Mouse (Mus musculus) MEL-GATA-1-ER (cell line): ENCODE results near the gene Ube2e2.
"Not testable (repeated sequence)": the region's sequence is repeated elsewhere in the genome, so short reads cannot be mapped to it uniquely, and the experiment has no call there.

ENCODE experiments used
- DNase-seq: peaks from one replicate; pipeline ENCODE4 v3.0.0-alpha.2; 2012; ENCODE audit warnings: low read depth; ENCODE audit errors: extremely low read depth

Ube2e2 gene

DNA sequence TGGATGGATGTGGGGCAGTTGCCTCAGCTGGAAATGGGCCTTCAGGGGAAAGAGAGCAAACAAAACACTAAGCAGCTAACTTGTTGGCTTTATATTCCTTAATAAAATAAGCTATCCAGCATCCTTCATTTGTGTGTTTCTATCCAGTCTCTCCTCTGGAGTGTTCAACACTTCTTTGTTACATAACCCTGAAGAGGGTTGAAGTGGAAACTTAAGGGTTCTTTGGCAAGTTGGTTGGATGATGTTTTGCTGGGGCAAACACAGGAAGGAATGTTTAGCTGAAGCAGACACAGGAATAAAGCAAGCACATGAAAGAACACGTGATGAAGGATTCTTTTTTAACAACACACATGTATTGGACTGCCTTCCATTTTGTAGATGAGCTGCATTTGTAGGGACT is 256.3 kb downstream of the Ube2e2 start:
- DNase-seq, result no peak

DNA sequence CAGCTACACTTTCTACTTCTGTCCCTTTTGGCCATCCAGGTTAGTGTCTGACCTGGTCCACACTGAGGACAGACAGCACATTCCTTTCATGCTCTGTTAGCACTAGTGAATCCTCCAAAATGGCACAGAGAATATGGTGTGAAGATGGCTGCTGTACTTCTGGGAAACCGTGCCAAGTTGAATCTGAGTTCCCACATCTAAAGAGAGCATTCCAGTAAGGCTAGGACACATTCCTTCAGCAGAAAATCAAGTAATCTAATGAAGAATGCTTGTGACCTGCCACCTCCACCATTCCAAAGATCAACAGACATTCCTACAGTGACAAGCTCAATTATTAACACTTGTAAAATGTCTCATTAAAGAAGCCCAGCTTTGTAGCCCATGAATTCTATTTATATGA is 265.9 kb downstream of the Ube2e2 start:
- DNase-seq, result no peak

DNA sequence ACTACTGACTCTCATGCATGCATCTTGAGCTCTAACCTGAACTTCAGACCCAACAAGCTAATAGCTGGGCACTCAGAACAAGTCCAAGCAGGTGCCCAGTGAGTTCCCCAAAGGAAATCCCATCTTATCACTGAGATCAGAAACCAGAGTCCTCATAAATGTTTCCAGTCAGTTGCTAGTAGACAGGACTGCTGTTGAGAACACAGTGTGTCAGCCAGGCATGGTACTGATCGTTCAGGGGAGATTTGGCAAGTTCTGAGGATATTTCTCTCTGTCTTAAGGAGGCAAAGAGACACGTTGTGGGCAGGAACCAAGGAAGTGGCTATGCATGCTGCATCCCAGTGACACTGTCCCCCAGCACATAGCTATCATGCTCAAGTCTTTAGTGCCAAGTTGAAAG is 275.5 kb downstream of the Ube2e2 start:
- no peak for DNase-seq

DNA sequence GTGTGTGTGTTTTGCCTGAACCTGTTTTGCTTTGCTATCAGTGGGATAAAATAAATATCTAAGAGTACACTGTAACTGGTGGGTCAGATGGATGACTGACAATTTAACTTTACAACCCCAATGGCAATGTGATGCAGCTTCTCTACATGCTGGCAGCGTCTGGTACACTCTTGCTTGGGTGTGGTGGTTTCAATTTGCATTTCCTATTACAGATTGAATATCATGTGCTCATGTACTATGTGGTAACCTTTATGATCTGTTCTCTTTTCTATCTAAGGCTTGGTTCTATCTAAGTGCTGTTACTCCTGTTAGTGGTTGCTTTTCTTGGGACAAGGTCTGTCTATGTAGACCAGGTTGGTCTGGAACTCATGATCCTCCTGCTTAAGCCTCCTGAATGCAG is 292.1 kb downstream of the Ube2e2 start:
- no peak for DNase-seq

DNA sequence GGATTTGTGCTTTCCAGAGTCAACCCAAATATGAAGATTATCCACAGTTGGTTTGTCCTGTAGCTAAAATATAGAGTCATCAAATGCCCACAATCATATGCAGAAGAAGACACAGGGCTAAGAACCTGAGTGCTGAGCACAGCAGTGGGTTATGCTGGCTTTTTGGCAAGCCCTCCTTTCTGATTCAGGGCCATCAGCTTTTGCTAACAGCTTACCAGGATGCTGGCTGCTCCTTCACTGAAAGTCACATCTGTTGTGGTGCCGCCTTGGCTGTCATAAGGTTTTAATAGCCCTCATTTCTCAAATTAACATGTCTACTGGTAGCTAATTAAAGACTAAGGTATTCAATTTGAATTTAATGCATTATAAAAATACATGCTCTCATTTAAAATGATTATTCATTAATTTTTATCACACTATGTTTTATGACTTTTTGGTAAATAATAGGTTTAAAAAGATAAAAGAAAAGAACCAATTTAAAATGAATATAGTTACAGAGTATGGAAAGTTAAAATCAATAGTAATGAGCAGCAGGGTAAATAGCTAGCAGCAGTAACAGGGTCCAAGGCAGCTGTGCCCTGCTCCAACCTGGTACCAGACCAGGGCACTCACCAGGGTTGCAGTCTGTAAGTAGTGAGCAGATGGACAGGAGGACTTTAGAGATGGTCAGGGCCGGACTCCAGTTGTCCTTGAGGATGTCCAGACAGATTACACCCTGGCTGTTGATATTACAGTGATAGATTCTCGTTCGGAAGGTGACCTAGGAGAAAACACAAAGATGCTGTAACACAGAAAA is 307.6 kb downstream of the Ube2e2 start:
- no peak for DNase-seq

DNA sequence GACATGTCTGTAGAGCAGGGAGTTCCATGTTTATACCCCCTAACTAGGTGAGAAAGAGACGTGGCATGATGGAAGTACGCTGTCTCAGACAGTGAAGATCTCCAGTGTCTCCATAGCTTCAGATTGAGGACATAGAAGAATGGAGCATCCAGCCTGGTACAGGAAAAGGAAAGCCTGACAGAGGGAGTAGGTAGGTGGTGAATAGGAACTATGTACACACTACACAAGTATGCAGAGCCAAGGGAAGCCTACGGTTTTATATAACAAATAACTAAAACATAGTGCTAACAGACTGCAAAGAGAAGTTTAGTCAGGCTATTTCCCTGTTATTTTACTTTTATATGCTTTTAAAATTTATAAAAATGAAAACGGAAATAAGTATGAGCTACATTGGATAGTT is 312.3 kb downstream of the Ube2e2 start:
- no peak for DNase-seq

DNA sequence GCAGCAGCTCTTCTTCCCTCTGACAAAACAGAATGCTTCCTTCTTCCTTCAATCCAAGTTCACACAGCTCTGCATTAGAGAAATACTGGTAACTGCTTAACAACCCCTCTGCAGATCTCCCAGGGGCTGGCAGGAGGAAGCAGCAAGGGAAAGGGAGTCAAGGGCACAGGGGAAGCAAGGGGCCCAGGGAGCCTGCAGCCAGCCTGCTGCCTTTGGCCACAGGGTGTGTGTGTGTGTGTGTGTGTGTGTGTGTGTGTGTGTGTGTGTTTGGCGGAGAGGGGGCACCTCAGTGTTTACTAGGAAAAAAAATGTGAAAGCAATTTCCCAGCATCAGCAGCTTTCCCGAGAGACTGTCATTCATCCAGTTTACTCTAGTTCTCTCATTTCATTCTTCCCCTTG is 319.3 kb downstream of the Ube2e2 start:
- DNase-seq, result no peak

DNA sequence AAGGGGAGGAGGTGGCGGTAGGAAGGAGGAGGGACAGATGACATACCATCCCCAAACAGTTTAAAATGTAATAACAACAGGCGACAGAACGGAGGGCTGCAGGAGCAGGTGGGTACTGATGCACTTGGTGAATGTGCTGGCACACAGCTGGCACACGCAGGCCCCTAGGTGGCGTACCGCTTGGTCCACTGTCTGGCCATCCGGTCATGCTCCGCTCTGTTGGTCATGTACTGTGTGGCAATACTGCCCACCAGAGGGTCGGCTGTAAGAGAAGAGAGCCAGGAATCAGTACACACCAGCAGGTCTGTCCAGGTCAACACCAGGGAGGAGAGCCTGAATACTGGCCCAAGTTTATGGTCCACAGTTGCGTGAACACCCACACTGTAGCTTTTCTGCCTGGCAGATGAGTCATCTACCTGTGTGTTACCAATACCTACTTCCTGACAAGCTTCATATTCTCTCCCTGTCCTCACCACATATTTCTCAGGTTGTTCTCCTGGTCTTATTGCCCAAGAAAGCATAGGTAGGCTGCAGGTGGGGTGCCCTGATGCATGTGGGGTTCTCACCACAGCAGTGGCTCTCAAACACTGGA is 319.8 kb downstream of the Ube2e2 start:
- no peak for DNase-seq

DNA sequence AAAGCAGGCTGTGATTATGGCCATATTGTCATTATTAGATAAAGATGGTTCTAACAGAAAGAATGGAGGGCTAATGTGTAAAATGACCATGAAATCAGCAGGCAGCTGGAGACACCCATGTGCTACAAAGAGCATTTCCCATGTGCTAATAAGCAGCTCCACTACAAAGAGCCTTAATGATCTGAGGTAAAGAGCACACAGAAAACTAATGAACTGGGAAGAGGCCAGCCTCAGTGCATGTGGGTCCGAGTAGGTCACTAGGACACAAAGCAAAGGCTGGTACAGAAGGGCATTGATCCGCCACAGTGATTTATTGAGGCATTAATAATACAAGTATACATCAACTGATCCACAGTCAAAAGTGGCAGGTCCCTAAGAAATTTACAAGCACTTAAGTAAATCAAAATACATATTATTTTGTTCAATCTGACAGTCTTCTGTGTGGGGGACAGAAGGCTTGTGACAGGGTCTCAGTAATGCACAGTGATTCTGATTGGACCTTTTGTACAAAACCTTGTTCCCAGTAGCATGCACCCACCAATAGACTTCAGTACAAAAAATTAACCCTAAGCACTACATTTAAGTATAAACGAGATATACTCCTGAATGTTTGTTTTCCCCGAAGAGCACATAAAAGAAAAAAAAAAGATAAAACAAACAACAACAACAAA is 320.6 kb downstream of the Ube2e2 start:
- DNase-seq, result no peak

DNA sequence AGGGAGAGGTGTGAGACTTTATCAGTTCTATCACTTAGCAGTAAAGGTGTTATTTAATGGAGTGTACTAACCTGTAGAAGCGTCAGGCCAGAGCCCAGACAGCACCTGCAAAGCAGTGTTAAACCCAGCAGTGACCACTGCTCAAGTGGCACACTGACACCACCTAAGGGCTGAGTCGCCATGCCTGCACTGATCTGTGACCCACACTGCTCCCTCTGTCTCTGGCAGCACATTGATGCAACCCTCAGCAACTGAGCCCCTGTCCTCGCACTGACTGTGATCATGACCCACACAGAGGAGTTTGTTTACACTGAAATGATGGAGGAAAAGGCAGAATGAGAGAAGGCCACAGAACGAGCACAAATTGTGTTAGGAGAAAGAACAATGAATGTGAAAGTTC is 321.2 kb downstream of the Ube2e2 start:
- DNase-seq, result no peak

DNA sequence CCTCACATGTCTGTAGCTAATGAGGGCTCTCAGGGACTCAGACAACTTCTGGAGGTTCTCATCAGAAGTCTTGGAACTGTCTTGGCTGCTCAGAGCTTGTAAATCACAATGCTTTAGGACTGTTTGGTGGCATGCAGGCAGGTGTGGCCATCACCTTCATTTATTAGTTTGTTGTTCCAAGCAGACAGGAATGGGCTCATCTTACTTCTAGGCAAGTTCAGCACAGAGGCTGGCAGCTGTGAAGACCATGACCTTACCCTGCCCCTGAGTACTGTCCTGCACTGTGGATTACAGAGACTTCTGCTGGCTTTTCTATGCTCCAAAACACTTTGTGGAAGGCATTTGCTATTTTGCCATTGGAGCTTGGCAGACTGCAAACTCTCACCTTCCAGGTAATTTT is 324.5 kb downstream of the Ube2e2 start:
- DNase-seq, result no peak

DNA sequence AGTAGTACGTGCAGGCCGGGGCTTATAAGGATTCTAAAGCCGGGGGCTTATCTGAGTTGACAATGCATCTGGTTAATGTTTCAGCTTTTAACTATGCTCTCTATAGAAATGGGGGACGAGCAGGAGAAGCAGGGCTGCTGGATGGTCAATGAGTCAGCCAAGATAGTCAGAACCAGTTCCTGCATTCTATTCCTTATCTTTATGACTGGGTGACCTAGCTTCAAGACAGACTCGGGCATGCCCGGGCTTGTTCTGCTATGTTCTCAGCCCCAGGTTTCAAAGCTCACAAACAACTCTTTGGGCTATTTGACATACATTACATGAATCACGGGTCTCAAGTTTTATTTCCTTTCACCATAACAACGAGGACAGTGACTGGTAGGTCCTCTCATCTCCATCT is 329.1 kb downstream of the Ube2e2 start:
- DNase-seq, result not testable (repeated sequence)

DNA sequence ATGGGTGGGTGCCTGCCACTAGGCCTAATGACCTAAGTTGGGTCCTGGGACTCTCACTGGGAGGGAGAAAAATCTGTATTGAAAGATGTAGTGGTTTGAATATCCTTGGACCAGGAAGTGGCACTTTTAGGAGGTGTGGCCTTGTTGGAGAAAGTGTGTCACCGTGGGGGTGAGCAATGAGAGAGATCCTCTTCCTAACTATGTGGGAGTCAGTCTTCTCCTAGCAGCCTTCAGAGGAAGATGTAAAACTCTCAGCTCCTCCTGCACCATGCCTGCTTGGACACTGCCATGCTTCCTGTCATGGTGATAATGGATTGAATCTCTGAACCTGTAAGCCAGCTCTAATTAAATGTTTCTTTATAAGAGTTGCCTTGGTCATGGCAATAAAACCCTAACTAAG is 338.8 kb downstream of the Ube2e2 start:
- DNase-seq, result no peak

DNA sequence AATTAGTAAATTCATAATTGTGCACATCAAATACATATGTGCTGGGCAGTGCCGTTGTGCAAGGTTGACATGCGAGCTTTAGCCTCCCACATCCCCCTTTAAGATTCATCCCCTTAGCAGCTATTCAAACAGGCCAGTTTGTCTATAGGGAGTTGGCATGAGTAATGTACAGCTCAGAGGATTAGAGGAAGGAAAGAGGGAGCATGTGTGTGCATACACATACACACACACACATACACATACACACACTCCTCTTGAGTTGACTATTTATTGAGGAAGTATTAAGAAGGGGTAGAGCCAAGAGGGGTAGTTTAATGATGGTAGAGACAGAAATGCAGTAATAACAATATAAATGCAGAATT is 339.5 kb downstream of the Ube2e2 start:
- DNase-seq, result no peak

DNA sequence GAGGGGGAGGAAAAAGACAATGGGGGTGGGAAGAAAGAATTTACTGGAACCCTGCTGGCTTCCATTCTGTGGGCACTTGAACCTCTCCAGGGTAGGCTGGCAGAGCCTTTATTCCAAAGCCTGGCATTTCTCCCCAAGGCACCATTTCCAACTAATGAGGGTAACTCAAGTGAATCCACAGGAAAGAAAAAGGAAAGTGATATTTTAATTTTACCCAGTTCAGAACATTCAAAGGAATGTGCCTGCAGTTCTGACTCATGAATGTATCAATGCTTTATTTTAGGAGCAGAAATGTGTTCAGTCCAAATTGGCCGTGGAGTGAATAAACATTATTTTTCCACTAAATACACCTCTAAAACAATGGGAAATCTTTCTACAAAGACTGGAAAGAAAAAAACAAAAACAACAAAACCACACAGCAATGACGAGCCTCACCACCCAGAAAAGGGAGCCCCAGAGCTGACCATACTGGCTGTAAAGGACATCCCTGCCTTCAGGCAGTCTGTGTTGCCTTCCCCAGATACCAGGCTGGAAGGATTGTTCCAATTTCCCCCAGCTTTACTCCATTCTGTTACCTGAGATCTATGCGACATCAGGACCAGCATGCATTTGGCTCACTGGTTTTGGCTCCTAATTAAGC is 340.0 kb downstream of the Ube2e2 start:
- no peak for DNase-seq

DNA sequence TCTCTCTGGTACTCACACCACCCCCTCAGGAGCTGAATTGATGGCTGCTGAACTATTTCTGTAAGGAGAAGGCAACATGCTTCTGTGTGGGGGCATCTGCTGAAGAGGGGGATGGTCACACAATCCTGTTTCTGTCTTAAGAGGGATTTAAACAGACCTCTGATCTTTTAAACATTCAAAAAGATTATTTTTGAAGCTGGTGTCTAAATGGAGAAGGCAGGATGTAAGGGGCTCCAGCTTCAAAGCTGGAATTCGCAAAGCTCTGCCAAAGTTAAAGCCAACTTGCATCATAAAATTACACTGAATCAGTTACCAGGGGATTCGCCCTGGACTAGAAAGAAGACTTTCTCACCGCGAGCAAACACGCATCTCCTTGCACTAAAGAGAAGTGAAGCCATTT is 346.5 kb downstream of the Ube2e2 start:
- DNase-seq, result no peak

DNA sequence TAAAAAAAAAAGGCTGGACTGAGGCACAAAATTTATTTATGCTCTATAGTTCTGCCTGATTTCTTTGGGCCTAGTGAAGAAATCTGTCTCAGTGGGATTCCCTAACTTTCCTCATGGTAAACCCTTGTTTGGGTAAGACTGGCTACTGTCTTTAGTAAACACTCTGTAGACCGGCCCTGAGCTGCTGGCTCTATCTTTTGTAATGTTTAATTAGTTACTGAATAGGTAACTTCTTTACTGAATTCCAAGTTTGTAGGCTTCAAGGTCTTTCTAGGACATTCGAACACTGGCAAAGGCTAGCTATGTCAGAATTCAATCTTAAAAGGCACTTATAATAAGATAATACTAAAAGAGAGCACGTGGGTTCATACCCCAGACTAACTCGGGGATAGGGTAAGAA is 355.0 kb downstream of the Ube2e2 start:
- not testable (repeated sequence) for DNase-seq

DNA sequence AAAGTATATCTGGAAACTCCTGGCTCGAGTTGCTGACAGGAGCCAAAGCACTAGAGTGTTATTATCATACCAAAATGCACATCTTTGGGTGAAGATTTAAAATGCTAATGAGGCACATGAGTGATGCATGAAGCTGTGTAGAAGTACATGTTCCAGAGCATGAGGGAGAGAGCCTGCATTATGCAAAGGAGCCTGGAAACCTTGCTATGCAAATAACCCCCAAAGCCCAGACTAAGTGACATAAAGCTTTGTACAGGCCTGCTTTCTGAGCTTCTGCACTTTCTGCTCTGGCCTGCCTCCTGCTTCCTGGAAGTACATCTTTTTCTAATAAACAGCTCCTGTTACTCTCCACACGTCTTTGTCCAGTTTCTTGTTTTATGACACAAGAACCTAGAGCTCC is 363.2 kb downstream of the Ube2e2 start:
- DNase-seq, result no peak

DNA sequence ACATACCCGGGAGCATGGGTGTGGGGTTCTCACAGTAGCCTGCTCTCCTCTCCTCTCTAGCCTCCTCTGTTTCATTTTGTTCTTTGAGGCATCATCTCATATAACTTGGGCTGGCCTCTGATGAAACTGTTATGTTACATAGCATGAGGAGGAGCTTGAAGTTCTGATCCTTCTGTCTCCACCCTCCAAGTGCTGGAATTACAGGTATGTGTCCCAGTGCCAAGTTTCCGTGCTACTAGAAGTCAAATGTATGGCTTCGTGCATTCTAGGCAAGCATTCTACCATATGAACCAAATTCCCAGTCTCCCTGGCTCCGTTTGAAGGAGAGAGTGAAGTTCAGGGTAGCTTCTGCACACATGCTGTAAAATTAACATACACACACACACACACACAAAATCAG is 363.6 kb downstream of the Ube2e2 start:
- DNase-seq, result no peak
